Mouse (Mus musculus) lung, postnatal 25 days (tissue): ENCODE results near the gene Tas2r108.
A peak's percentile ranks its signal among the peaks of the same experiment; 100 is the strongest.

Experiments
- DNase-seq: peaks from one replicate; pipeline ENCODE4 v3.0.0; 2022; ENCODE audit warnings: low spot score

Tas2r108 gene

DNA sequence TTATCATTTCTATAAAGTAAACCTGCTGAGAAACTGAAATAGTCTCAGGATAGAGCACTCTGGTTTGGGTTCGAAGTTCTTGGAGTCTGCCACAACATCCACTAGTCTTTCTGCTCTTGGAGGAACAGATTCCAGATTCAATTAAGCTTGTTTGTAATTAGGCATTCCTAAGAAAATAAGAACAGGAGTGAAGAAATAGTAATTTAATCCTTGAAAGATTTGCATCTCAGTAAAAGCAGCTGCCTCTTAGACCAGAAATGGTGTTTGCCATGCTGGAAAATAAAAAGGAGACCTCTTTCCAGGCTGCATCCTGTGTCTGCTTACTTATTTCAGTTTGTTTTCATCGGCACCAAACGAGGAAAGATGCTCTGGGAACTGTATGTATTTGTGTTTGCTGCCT lies at the start of gene Tas2r108:
Gene Tas2r108, plus strand, starts transcription at position 301 of the 400 bp plus-strand sequence.
- DNase-seq, result no peak

DNA sequence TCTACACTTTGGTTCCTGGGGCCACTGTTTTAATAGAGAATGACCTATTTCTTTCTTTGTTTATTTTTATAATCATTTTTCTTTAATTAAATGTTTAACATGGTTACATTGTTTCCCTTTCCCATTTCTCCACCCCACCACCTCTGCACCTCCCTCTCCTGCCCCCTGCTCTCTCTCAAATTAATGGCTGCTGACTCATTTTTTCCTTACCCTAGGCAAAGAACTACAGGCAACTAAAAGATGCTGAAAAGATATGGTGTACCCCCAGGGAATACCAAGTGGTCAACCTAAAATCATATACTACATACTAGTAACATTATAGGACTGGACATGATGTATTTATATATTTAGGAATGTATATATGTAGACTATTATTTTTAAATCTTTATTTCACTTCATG lies 44.7 kb upstream of the Tas2r108 start:
- no peak for DNase-seq

DNA sequence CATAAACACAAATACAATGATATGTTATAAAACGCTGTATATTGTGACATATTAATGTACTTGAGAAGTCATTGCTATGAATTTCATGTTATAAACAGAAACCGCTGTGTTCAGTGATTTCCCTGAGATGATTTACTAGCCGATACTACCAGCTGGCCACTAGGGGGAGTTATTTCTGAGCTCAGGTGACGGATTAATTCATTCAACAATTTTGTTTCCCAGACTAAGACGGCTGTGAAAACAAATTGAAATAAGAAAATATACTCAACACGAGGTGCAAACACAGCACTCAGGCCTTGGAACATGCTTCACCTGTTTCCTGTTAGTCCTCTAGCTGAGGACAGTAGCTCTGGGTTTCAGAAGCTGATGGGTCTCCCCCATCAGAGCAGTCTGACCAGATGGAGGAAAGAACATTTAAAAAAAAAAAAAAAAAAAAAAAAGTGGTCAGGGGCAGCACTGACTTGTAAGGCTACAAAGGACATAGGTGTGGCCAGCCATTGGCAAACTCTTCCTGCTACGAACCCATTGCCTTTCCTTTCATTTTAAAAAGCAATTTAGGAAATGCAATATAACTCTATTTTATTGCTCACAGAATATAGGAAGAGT lies 38.8 kb upstream of the Tas2r108 start:
- peak; percentile 8 for DNase-seq

DNA sequence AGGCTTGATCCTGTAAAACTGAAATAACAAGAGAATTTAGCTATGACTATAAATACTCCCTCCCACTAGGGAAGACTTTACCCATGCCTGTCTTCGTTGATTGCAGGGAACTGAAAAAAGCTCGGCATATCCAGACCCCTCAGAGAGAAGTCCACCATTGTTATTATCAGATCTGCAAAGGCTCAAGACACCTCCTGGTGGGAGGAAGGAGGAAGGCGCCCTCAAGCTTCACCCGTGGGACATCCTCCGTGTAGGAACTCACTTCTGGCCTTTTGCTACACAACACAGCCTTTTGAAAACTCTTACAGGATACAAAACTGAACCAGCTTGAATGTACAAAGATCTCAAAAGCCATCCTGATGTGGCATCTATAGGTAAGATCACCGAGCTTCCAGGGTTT lies 27.6 kb upstream of the Tas2r108 start:
- no peak for DNase-seq

DNA sequence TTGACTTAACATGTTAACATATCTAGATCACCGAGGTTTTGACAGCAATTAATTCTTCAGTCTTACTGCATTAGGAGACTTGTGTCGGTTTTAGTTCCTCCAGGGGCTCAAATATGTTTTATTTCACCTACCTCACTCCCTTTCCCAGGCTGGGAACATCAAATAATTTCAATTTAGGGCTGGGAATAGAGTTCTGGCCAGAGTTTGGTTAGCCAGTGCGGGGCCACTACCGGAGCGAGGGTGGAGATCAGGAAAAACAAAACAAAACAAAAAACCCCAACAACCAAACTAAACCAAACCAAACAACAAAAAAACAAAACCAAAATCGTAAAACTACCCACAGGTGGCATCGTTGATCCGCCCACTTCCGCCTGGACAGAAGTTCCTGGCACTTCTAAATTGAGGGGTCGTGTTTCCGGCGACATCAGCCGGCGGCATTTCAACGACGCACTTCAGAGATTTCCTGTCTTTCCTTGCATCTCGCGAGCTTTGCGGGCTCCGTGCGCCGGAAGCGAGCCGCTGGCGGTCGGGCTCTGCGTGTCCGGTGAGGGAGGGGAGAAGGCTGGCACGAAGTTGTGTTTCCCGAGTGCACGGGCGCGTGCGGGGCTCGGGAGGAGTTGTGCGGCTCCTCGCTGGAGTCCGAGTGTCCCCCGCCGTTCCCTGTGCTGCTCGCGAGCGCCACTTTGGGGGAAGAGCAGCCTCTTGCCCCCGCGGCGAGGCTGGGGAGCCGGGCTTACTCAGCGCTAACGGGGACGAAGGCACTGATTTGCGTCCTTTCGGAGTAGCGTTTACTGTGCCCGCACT lies 22.2 kb upstream of the Tas2r108 start, which contains the start of gene Ssbp1:
Gene Ssbp1, plus strand, starts transcription at position 437 of the 804 bp plus-strand sequence.
- peak; percentile 94 for DNase-seq

DNA sequence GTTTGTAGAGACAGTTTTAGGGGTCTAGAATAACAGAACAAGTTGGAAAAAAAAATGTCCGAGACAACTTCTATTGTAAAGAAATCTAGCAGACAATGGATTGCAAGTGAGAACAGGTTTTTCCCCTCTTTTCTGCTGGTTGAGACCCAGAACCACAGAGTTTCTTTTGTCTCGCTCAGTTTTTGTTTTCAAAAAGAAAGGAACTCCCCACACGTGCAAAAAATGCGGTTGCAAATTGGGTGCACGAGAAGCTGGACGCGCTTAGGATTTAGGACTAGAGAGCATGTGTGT lies 21.7 kb upstream of the Tas2r108 start:
- DNase-seq, result no peak

DNA sequence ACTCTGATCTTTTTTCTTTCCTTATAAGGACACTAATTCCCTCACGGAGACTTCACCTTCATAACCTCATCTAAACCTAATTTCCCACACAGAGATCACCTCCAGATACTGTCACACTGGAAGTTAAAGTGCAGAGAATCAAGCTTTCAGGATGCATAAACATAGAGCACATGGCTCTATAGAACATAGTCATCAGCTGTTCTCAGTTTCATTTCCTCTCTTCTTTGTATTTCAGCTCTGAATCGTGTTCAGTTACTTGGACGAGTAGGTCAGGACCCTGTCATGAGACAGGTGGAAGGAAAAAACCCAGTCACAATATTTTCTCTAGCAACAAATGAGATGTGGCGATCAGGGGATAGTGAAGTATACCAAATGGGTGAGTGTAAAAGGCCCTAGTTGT lies 17.2 kb upstream of the Tas2r108 start:
- DNase-seq, result no peak

DNA sequence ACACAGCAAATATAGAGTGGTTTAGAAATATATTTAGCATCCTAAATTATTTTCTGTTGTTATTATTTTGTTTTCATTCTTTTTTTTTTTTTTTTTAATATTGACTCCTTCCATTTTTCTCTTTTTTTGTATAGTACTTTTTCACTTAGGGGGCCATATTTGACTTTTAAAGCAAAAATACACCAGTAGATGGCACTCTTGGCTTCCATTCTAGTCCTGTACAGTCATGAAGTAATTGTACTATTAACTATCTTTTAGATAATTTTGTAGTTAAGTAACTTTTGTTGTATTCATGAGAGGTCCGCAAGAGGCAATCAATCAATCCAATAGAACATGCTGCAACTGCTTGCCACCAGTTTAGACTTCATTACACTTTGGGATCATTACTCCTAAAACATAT lies 13.6 kb upstream of the Tas2r108 start:
- DNase-seq, result no peak

DNA sequence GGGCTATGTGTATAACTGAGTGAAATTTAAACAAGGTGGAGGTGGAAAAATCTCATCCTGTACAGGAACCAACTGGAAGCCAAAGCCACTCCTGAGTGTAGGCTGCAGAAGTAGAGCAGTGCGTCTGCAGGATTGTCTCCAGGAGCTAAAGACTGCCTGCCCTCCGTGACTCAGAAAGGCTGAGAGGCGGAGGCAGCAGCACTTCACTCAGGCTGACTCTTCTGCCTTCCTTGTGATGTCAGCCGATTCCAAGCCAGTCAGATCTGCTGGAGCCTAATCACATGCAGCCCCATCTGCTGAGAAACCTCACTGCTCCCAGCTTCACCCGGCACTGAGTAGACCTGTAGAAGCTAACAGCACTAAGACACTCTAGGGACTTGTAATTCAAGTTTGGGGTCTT lies 11.0 kb upstream of the Tas2r108 start:
- DNase-seq, result no peak

DNA sequence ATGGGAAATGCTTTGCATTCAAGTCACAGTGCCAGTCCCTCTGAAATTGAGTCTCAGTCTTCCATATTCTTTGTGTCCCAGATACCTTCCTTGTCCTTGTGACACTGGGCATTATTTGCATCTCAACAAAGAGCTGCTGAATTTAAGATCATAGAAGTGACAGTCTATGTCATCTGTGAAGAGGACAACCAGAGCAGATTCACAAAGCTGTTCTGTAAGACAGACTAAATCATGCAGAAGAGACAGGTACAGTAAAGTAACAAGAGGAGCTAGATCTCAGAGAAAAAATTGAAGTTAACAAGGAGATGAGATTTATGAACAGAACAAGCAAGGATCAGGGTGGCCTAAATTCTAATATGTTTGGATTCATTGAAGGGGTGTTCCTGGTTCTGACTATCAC lies 2.4 kb upstream of the Tas2r108 start, which contains the start of gene Tas2r137:
Gene Tas2r137, plus strand, starts transcription at position 301 of the 400 bp plus-strand sequence.
- no peak for DNase-seq

DNA sequence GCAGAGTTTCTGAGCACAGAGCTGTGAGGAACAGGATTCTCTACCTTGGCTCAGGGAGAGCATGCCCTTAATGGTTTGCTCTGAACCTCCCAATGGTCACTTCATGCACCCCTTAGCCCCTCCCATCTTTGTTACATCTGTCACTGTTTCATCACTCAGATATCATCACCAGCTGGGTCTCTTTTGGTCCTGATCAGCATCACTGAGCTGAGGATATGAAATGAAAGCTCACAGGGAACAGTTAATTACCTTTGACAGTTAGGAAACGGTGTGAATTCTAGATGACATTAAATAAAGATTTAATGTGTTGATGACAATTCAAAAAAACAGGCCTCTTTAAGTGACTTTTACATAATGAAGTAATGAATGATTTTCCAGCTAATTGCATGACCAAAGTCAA lies 26.1 kb downstream of the Tas2r108 start, which contains the start of gene Prss37:
Gene Prss37, minus strand, starts transcription at position 101 of the 400 bp plus-strand sequence.
- no peak for DNase-seq
